Mouse (Mus musculus): ENCODE data around the gene Map1s. TPM values are rescaled to one million over a fixed set of nuclear protein-coding genes. Genes with fewer than 3 reads are reported as not detected.
A peak's percentile ranks its signal among the peaks of the same experiment; 100 is the strongest.

The Map1s gene
- polyA plus RNA-seq, 1 experiment: not detected

- 59% methylated on average over 2 of the region's 2 CpGs for WGBS
- peaks cover 7% of the 10 kb centered on the region for H3K4me1 ChIP-seq (ENCODE audit: control insufficient read depth, insufficient read depth, low read length)
- no peak for TF ChIP-seq POLR2A (IDR thresholded peaks at IDR 0.05; ENCODE audit: insufficient read depth, low read depth, low read length)
- no peak for TF ChIP-seq CTCF (IDR thresholded peaks at IDR 0.05; ENCODE audit: insufficient read depth, low read depth, low read length)
- H3K27ac ChIP-seq (ENCODE audit: insufficient read depth, low read depth, low read length): no peak overlapping the region
- no peak overlapping the region for H3K4me3 ChIP-seq (ENCODE audit: insufficient read depth, low read depth, low read length)
Observed at GRCm38 (mm10) chr8:70900872-70901387, 4.8 kb upstream of the Map1s start.

GRCm38 (mm10) chr8:70902211-70902610 is 3.5 kb upstream of the Map1s start:
- TF ChIP-seq CTCF (IDR thresholded peaks at IDR 0.05; ENCODE audit: insufficient read depth, low read depth, low read length): no peak
- TF ChIP-seq POLR2A (IDR thresholded peaks at IDR 0.05; ENCODE audit: insufficient read depth, low read depth, low read length): no peak
- peaks cover 7% of the 10 kb centered on the region for H3K4me1 ChIP-seq (ENCODE audit: control insufficient read depth, insufficient read depth, low read length)
- no peak overlapping the region for H3K4me3 ChIP-seq (ENCODE audit: insufficient read depth, low read depth, low read length)
- no peak overlapping the region for H3K27ac ChIP-seq (ENCODE audit: insufficient read depth, low read depth, low read length)
- WGBS: 21% methylated on average over 5 of the region's 5 CpGs

GRCm38 (mm10) chr8:70903112-70903511 is 2.6 kb upstream of the Map1s start:
- Histone ChIP-seq H3K4me3 (ENCODE audit: insufficient read depth, low read depth, low read length) (no peak overlapping the region), H3K27ac (ENCODE audit: insufficient read depth, low read depth, low read length) (no peak overlapping the region), H3K4me1 (ENCODE audit: control insufficient read depth, insufficient read depth, low read length) (peaks cover 7% of the 10 kb centered on the region)
- WGBS: 50% methylated on average over 4 of the region's 4 CpGs
- TF ChIP-seq POLR2A (IDR thresholded peaks at IDR 0.05; ENCODE audit: insufficient read depth, low read depth, low read length): no peak
- no peak for TF ChIP-seq CTCF (IDR thresholded peaks at IDR 0.05; ENCODE audit: insufficient read depth, low read depth, low read length)

- Histone ChIP-seq H3K4me1 (ENCODE audit: control insufficient read depth, insufficient read depth, low read length) (peaks cover 7% of the 10 kb centered on the region), H3K27ac (ENCODE audit: insufficient read depth, low read depth, low read length) (no peak overlapping the region), H3K4me3 (ENCODE audit: insufficient read depth, low read depth, low read length) (no peak overlapping the region)
- no peak for TF ChIP-seq POLR2A (IDR thresholded peaks at IDR 0.05; ENCODE audit: insufficient read depth, low read depth, low read length)
- TF ChIP-seq CTCF (IDR thresholded peaks at IDR 0.05; ENCODE audit: insufficient read depth, low read depth, low read length): no peak
Observed at GRCm38 (mm10) chr8:70903582-70903981, 2.1 kb upstream of the Map1s start.

GRCm38 (mm10) chr8:70904532-70904931 is 1.2 kb upstream of the Map1s start:
- H3K4me1 ChIP-seq (ENCODE audit: control insufficient read depth, insufficient read depth, low read length): peaks cover 7% of the 10 kb centered on the region
- 64% methylated on average over 4 of the region's 4 CpGs for WGBS
- no peak overlapping the region for H3K27ac ChIP-seq (ENCODE audit: insufficient read depth, low read depth, low read length)
- no peak overlapping the region for H3K4me3 ChIP-seq (ENCODE audit: insufficient read depth, low read depth, low read length)
- TF ChIP-seq CTCF (IDR thresholded peaks at IDR 0.05; ENCODE audit: insufficient read depth, low read depth, low read length) (no peak), POLR2A (IDR thresholded peaks at IDR 0.05; ENCODE audit: insufficient read depth, low read depth, low read length) (no peak)

GRCm38 (mm10) chr8:70905463-70905830 is 285 bp upstream of the Map1s start:
- 10% methylated on average over 8 of the region's 8 CpGs for WGBS
- TF ChIP-seq POLR2A (IDR thresholded peaks at IDR 0.05; ENCODE audit: insufficient read depth, low read depth, low read length): no peak
- TF ChIP-seq CTCF (IDR thresholded peaks at IDR 0.05; ENCODE audit: insufficient read depth, low read depth, low read length): no peak
- Histone ChIP-seq H3K27ac (ENCODE audit: insufficient read depth, low read depth, low read length) (peak overlapping the region; percentile 85), H3K4me1 (ENCODE audit: control insufficient read depth, insufficient read depth, low read length) (peaks cover 7% of the 10 kb centered on the region), H3K4me3 (ENCODE audit: insufficient read depth, low read depth, low read length) (peak overlapping the region; percentile 95)

- TF ChIP-seq CTCF (IDR thresholded peaks at IDR 0.05; ENCODE audit: insufficient read depth, low read depth, low read length) (no peak), POLR2A (IDR thresholded peaks at IDR 0.05; ENCODE audit: insufficient read depth, low read depth, low read length) (no peak)
- H3K4me1 ChIP-seq (ENCODE audit: control insufficient read depth, insufficient read depth, low read length): peaks cover 18% of the 10 kb centered on the region
- H3K4me3 ChIP-seq (ENCODE audit: insufficient read depth, low read depth, low read length): no peak overlapping the region
- H3K27ac ChIP-seq (ENCODE audit: insufficient read depth, low read depth, low read length): no peak overlapping the region
- 84% methylated on average over 2 of the region's 2 CpGs for WGBS
Observed at GRCm38 (mm10) chr8:70907518-70907917, 1.8 kb downstream of the Map1s start.

- TF ChIP-seq CTCF (IDR thresholded peaks at IDR 0.05; ENCODE audit: insufficient read depth, low read depth, low read length) (no peak), POLR2A (IDR thresholded peaks at IDR 0.05; ENCODE audit: insufficient read depth, low read depth, low read length) (no peak)
- Histone ChIP-seq H3K4me1 (ENCODE audit: control insufficient read depth, insufficient read depth, low read length) (peaks cover 38% of the 10 kb centered on the region), H3K27ac (ENCODE audit: insufficient read depth, low read depth, low read length) (no peak overlapping the region), H3K4me3 (ENCODE audit: insufficient read depth, low read depth, low read length) (no peak overlapping the region)
- WGBS: 81% methylated on average over 5 of the region's 5 CpGs
Observed at GRCm38 (mm10) chr8:70911596-70911995, 5.9 kb downstream of the Map1s start.

- H3K4me1 ChIP-seq (ENCODE audit: control insufficient read depth, insufficient read depth, low read length): peaks cover 33% of the 10 kb centered on the region
- H3K27ac ChIP-seq (ENCODE audit: insufficient read depth, low read depth, low read length): no peak overlapping the region
- no peak for TF ChIP-seq CTCF (IDR thresholded peaks at IDR 0.05; ENCODE audit: insufficient read depth, low read depth, low read length)
- no peak for TF ChIP-seq POLR2A (IDR thresholded peaks at IDR 0.05; ENCODE audit: insufficient read depth, low read depth, low read length)
- H3K4me3 ChIP-seq (ENCODE audit: insufficient read depth, low read depth, low read length): no peak overlapping the region
- WGBS: 95% methylated on average over 30 of the region's 30 CpGs
Observed at GRCm38 (mm10) chr8:70912955-70913354, 7.2 kb downstream of the Map1s start.

GRCm38 (mm10) chr8:70913523-70913922 is 7.8 kb downstream of the Map1s start:
- Histone ChIP-seq H3K4me3 (ENCODE audit: insufficient read depth, low read depth, low read length) (no peak overlapping the region), H3K27ac (ENCODE audit: insufficient read depth, low read depth, low read length) (no peak overlapping the region), H3K4me1 (ENCODE audit: control insufficient read depth, insufficient read depth, low read length) (peaks cover 33% of the 10 kb centered on the region)
- WGBS: 95% methylated on average over 26 of the region's 26 CpGs
- no peak for TF ChIP-seq CTCF (IDR thresholded peaks at IDR 0.05; ENCODE audit: insufficient read depth, low read depth, low read length)
- TF ChIP-seq POLR2A (IDR thresholded peaks at IDR 0.05; ENCODE audit: insufficient read depth, low read depth, low read length): no peak
